Mouse (Mus musculus) gastrocnemius, postnatal 10 days (tissue): ENCODE results near the gene Cypt15. TPM values are rescaled to one million over a fixed set of nuclear protein-coding genes. Genes with fewer than 3 reads are reported as not detected.
"Not testable (repeated sequence)": the region's sequence is repeated elsewhere in the genome, so short reads cannot be mapped to it uniquely, and the experiment has no call there.

Experiments used
- DNase-seq: peaks from one replicate; pipeline ENCODE4 v3.0.0; 2021; ENCODE audit warnings: mixed read lengths
- long read RNA-seq, 2 experiments: library from polyadenylated mRNA; stranded (forward); transcript quantifications; one replicate each; pipeline ENCODE4 v2.0.0; 2021
- total RNA-seq, 2 experiments: library from RNA; stranded (reverse); gene quantifications; 2 replicates each; pipeline ENCODE4 v1.2.3; 2021

Gene Cypt15
- not detected for total RNA-seq
- long read RNA-seq, experiment 1 = 0 reads
- long read RNA-seq, experiment 2 = 0 reads

DNA sequence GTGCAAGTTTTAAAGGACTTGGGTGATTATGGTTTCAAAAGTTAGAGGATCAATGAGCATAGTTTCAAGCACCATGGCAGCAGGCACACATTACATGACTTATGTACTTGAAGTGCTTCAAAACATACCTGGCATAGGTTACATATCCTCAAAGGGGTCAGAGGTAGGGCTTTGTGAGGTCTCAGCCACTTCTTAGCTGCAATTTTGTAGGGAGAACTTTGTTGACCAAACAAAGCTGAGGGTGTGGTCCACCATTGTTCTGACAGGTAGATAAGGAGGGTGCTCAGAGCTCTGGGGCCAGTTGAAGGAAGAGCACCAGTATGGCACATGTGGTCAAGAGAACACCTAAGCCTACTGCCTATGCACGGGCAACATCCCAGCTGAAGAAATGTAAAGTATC is at the start of gene Cypt15:
Gene Cypt15 (plus strand): TSS at position 301 of the 400 bp plus-strand sequence.
- DNase-seq = not testable (repeated sequence)

DNA sequence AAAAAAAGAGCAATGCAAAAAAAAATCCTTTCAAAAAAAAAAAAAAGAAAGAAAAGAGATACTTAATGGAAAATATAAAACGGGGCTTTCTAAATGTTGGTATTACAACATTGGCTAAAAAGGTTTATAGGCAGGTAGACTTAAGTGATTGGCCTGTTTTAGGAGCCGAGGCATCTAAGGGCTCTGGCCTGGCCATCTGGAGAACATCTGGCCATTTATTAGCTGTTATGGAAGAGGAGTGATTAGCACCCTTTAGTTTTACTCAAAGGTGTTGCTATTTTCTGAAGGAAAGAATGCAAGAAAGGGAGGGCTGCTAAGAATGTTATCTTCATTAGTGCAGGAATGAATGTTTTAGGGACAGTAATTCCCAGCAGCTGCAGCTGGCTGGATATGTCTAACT is 24.9 kb downstream of the Cypt15 start:
- no peak for DNase-seq

GRCm38 (mm10) chrX:39378830-39379229 is 32.8 kb downstream of the Cypt15 start:
- DNase-seq = no peak

DNA sequence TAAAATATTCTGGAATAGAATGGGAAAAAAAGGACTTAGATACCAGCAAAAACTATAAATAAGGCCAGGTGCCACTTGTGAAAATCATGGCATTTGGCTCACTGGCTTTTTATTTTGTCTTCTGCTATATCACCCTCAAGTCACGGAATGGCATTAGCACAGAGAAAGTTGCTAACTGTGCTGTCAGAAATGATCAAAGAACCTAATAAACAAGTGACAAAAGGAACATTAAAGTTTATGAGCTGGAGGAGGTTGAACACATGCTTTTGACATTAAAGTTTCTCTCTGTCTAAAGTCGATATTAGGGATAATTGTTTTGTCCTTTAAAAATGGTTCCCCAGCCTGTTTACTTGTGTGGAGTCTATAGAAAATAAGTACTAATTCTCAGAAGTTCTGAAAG is 37.7 kb downstream of the Cypt15 start:
- DNase-seq = no peak
